Mouse (Mus musculus) heart, postnatal 10 days (tissue): ENCODE measurements at regions not wholly inside any gene's neighbourhood (a gene's known extent, or its start where the extent isn't known, plus 50 kb on each side); places are given as distances from the start of the nearest gene placed in this dataset.

Source experiments
- DNase-seq, 2 experiments: peaks; one replicate each; pipeline ENCODE4 v3.0.0; 2021
- intact Hi-C: fragments of 180-260 bp; cut with DNase I; formaldehyde crosslinking; loops from one replicate; pipeline ENCODE4 v1.15.1; 2025

GRCm38 (mm10) chr9:35354652-35355130, 66.2 kb upstream of the Cdon start:
- intact Hi-C loops, result no loop called here
- DNase-seq, result no peak

- intact Hi-C loops, result no loop called here
Measured at GRCm38 (mm10) chr9:35359699-35360098, 61.2 kb upstream of the Cdon start.

GRCm38 (mm10) chr9:35360139-35361100, 60.5 kb upstream of the Cdon start:
- intact Hi-C loops, result no loop called here
- DNase-seq, result peak; percentile 62 to 63

More at GRCm38 (mm10) chr9:35359699-35360098, 61.2 kb upstream of the Cdon start:
- DNase-seq, result peak in 1 of 2 experiments; percentile 24

- no peak for DNase-seq
Measured at GRCm38 (mm10) chr9:35361432-35361831, 59.5 kb upstream of the Cdon start.

DNA sequence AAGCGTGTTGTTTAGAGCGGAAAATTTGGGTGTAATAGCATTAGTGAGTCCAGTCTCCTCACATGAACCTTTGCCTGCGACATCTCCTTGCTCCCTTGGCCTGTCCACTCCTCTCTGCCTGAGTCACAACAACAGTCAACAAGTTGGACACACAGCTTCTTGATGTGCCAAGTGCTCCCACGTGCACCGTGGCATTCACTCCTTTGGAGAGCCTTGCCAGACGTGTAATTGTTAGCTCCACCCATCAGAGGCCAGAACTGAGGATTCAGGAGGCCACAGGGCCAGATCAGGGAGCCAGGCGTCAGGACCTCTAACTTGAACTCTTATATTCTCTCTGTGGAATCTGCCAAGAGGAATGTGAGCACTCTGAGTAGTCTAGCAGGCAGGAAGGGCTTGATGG, 58.7 kb upstream of the Cdon start:
- intact Hi-C loops, result no loop called here
- peak; percentile 62 to 67 for DNase-seq

More at GRCm38 (mm10) chr9:35361432-35361831, 59.5 kb upstream of the Cdon start:
- intact Hi-C loops, result no loop called here

- DNase-seq, result peak in 1 of 2 experiments; percentile 40
- intact Hi-C loops, result no loop called here
Measured at GRCm38 (mm10) chr9:35363079-35363478, 57.8 kb upstream of the Cdon start.

DNA sequence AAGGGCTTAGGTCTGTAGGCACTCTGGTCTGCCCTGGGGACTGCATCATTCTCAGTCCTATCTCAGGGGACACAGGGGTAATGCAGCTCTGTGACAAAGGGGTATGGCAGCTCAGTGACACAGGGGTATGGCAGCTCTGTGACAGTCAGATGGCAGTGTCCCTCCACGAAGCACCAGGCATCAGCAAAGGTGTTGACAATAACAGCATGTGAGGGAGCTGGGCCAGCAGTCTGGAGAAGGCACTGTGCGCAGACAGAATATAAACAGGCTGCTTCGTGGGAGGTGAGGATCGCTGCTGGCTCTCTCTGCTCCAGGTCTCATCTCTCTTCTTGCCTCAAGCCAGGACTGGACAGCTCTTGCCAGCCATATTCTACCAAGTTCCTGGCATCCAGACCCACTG, 57.0 kb upstream of the Cdon start:
- DNase-seq, result peak in 1 of 2 experiments; percentile 21
- intact Hi-C loops, result no loop called here

DNA sequence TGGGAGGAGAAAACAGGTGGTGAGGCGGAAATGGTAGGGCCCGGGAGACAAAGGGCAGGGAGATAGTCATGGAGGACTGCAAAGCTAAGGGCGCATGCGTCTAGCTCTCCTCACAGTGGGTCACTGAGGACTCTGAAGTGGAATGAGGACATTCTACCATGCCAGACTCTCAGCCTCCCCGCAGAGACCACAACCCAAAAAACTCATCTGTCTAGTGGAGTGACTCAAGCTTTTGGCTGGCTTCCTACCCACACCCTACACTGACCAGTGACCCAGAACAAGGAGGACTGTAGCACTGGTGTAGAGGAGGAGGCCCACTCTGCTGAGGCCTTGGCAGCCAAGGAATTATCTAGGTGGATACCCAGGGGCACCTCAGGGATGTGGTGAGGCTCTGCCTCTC, 55.0 kb upstream of the Cdon start:
- intact Hi-C loops, result no loop called here
- DNase-seq, result no peak

- DNase-seq, result no peak
- intact Hi-C loops, result no loop called here
Measured at GRCm38 (mm10) chr9:35369063-35369462, 51.9 kb upstream of the Cdon start.

- intact Hi-C loops, result no loop called here
- DNase-seq, result no peak
Measured at GRCm38 (mm10) chr9:35370031-35370430, 50.9 kb upstream of the Cdon start.

- intact Hi-C loops, result no loop called here
- DNase-seq, result no peak
Measured at GRCm38 (mm10) chr9:35370895-35371294, 50.0 kb upstream of the Cdon start.
